Mouse (Mus musculus) hindbrain, postnatal 0 days (tissue): ENCODE measurements around the gene Capns2. TPM values are rescaled to one million over a fixed set of nuclear protein-coding genes. Genes with fewer than 3 reads are reported as not detected.

Experiments used
- ATAC-seq: fragments of 200-750 bp; cut with Nextera tagmentation; 2 replicates; pipeline ENCODE4 v1.8.0; 2017; ENCODE audit warnings: mild to moderate bottlenecking, moderate TSS enrichment, moderate library complexity
- DNase-seq: peaks from one replicate; pipeline ENCODE4 v3.0.0-alpha.2; 2015; ENCODE audit warnings: low spot score
- H3K27ac ChIP-seq: fragments of 300-500 bp; sonication (generic); 2 replicates; pipeline ENCODE4 v1.5.1; 2014; ENCODE audit warnings: mild to moderate bottlenecking
- H3K27me3 ChIP-seq: fragments of 300-500 bp; sonication (generic); 2 replicates; pipeline ENCODE4 v1.6.1; 2014; ENCODE audit warnings: low read length, mixed read lengths; ENCODE audit not compliant: insufficient read depth
- H3K36me3 ChIP-seq: fragments of 300-500 bp; sonication (generic); 2 replicates; pipeline ENCODE4 v1.6.1; 2014; ENCODE audit warnings: low read length, mixed read lengths; ENCODE audit not compliant: insufficient read depth
- H3K4me1 ChIP-seq: fragments of 300-500 bp; sonication (generic); 2 replicates; pipeline ENCODE4 v1.6.1; 2014; ENCODE audit warnings: antibody characterized with exemption, low read length, mixed read lengths; ENCODE audit not compliant: insufficient read depth
- H3K4me2 ChIP-seq: fragments of 300-500 bp; sonication (generic); 2 replicates; pipeline ENCODE4 v1.6.1; 2014; ENCODE audit warnings: low read depth, mild to moderate bottlenecking, low read length, moderate library complexity, mixed read lengths
- H3K4me3 ChIP-seq: fragments of 300-500 bp; sonication (generic); 2 replicates; pipeline ENCODE4 v1.5.1; 2014; ENCODE audit warnings: low read length
- H3K9ac ChIP-seq: fragments of 300-500 bp; sonication (generic); replicated peaks from 2 replicates; pipeline ENCODE4 v1.6.1; 2014; ENCODE audit warnings: mild to moderate bottlenecking, low read length, moderate library complexity, mixed read lengths
- H3K9me3 ChIP-seq: fragments of 300-500 bp; sonication (generic); 2 replicates; pipeline ENCODE4 v1.6.1; 2016; ENCODE audit warnings: low read length, mixed read lengths
- CTCF ChIP-seq: IDR thresholded peaks from 2 replicates; pipeline ENCODE4 v1.5.1; 2016; ENCODE audit warnings: antibody characterized with exemption, control low read depth, low read depth
- WGBS: fragments of 180-500 bp; shearing (Covaris S2); extraction: QIAGEN DNeasy Blood & Tissue Kit; methylation state at CpG from one replicate; pipeline ENCODE4 v1.1.7; 2014; 5-methylcytosine and 5-hydroxymethylcytosine counted together
- microRNA-seq, 2 experiments: library from miRNA; unstranded; fragments of <30 nt; microRNA quantifications; one replicate each; pipeline ENCODE4; 2016
- polyA plus RNA-seq: library from polyadenylated mRNA; unstranded; fragments of >200 nt; fragmentation: Nextera tagmentation; extraction: Ambion mirVana; gene quantifications from 2 replicates; pipeline ENCODE4 v1.2.1, GENCODE M21; 2015
- total RNA-seq: library from RNA; depleted of rRNA; stranded (reverse); fragments of >200 nt; gene quantifications from 2 replicates; pipeline ENCODE4 v1.2.3, GENCODE M21; 2014; rRNA removed

Gene Capns2
- total and polyA plus RNA-seq, 2 experiments from 2014 or later, result 0.68 TPM; not detected in 1

GRCm38 (mm10) chr8:92928986-92929385 lies 27.8 kb downstream of the Capns2 start:
- H3K9ac ChIP-seq, result no peak overlapping the region
- 56% methylated on average over 4 of the region's 4 CpGs for WGBS
- no peak for DNase-seq
- TF ChIP-seq CTCF, result no peak
- no peak overlapping the region for H3K27ac ChIP-seq
- peaks cover 6% of the 10 kb centered on the region; the same call in 1 of the 2 replicates for H3K9me3 ChIP-seq
- no peak overlapping the region for H3K4me2 ChIP-seq
- no peaks in the 10 kb centered on the region for H3K27me3 ChIP-seq
- H3K4me3 ChIP-seq, result no peak overlapping the region
- no peaks in the 10 kb centered on the region for H3K4me1 ChIP-seq
- no peaks in the 10 kb centered on the region for H3K36me3 ChIP-seq
- ATAC-seq, result no peak

DNA sequence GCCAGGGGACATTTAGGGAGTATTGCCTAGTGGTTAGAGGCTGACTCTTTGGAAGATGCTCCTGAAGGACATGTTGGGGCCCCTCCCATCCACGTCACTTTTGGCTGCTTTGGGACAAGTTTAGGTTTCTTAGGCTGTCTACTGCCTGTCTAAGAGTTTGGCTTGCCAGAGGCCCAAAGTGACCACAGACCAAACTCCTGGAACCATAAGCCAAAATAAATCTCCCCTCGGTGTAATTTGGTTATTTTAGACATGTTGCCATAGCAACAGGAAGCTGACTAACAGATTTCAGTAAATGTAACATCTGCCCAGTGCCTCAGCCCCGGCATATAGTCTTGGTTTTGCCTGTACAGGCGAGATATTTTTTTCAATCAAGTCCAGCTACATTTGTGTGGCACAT lies 36.8 kb downstream of the Capns2 start:
- no peaks in the 10 kb centered on the region for H3K36me3 ChIP-seq
- ATAC-seq, result no peak
- no peak overlapping the region for H3K27ac ChIP-seq
- H3K4me1 ChIP-seq, result no peaks in the 10 kb centered on the region
- no peak overlapping the region for H3K9ac ChIP-seq
- 81% methylated on average over 4 of the region's 4 CpGs for WGBS
- TF ChIP-seq CTCF, result no peak
- H3K27me3 ChIP-seq, result no peaks in the 10 kb centered on the region
- no peaks in the 10 kb centered on the region for H3K9me3 ChIP-seq
- H3K4me2 ChIP-seq, result no peak overlapping the region
- DNase-seq, result no peak
- H3K4me3 ChIP-seq, result no peak overlapping the region

DNA sequence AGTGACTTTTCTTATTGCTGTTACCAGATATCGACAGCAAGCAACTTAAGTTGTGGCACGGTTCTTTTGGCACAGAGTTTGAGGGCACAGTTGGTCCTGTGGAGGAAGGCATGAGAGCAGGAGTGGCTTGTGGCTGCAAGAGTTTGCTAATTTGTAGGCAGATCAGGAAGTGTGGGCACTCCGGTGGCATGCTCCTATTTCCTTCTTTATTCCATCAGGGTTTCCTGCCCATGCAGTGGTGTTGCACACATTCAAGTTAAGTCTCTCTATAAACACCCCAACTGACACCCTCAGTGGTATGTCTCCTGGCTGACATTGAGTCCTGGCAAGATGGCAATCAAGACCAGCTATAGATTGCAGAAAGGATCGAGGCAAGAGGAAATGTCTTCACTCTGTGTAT lies 47.9 kb downstream of the Capns2 start:
- Histone ChIP-seq H3K9me3 (no peaks in the 10 kb centered on the region), H3K9ac (no peak overlapping the region), H3K4me3 (no peak overlapping the region), H3K27me3 (no peaks in the 10 kb centered on the region), H3K4me1 (no peaks in the 10 kb centered on the region), H3K4me2 (no peak overlapping the region), H3K36me3 (no peaks in the 10 kb centered on the region), H3K27ac (no peak overlapping the region)
- TF ChIP-seq CTCF, result no peak
- ATAC-seq, result no peak
- no peak for DNase-seq
- 90% methylated on average over 4 of the region's 4 CpGs for WGBS

DNA sequence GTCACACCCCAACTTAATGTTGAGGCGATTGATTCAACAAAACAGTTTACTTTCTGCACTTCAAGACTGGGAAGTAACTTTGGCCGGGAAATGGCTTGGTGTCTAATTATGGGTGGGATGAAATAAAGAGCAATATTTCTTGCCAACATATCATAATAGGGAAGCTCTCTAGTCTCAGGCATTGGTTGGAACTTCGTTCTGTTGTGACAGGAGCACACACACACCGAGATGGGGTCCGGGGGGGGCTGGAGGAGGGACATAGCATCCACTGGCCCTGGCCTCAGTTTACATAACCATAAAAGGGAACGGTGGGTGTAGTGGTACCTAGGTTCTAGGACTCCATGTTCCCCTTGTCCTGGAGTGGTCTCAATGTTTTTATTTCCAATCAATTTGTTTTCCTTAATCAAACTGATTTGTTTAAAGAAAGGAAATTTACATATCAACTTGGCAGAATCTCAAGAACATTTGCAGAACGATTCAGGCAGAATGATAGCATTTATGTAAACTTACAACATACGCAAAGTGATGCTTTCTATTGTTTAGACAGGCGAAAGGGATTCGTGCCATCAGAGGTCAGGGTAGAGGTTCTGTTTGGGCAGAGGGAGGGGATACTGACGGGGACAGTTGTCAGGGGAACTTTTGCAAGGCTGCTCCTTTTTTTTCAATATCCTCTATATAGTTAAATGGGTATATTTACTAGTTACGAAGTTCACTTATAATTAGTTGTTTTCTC lies 49.6 kb downstream of the Capns2 start:
- Histone ChIP-seq H3K27me3 (no peaks in the 10 kb centered on the region), H3K9ac (no peak overlapping the region), H3K4me3 (no peak overlapping the region), H3K4me1 (no peaks in the 10 kb centered on the region), H3K9me3 (no peaks in the 10 kb centered on the region), H3K4me2 (no peak overlapping the region), H3K36me3 (no peaks in the 10 kb centered on the region), H3K27ac (no peak overlapping the region)
- DNase-seq, result no peak
- ATAC-seq, result no peak
- no peak for TF ChIP-seq CTCF
- 76% methylated on average over 12 of the region's 12 CpGs for WGBS

Small RNA genes lying within 50 kb of the gene (microRNA-seq; reads per million reads assigned to microRNA genes)
- 0 reads per million in 2 experiments for gene Gm22151

Other genes with a start within 250 kb of the Capns2 start
- 0.18 and 0.99 TPM in 2 replicates for gene Irx6, start 227.1 kb upstream of the Capns2 start, total RNA-seq
- 0.79 and 0.83 TPM in 2 replicates for gene Irx6, start 227.1 kb upstream of the Capns2 start, polyA plus RNA-seq
- 12.7 and 16.9 TPM in 2 replicates for gene Mmp2, start 74.1 kb upstream of the Capns2 start, total RNA-seq
- gene Mmp2, start 74.1 kb upstream of the Capns2 start, polyA plus RNA-seq, result 13.0 and 16.1 TPM in 2 replicates
- 6.2 and 10.9 TPM in 2 replicates for gene Lpcat2, start 46.1 kb upstream of the Capns2 start, total RNA-seq
- gene Lpcat2, start 46.1 kb upstream of the Capns2 start, polyA plus RNA-seq, result 12.7 and 12.8 TPM in 2 replicates
- gene Slc6a2, start 58.7 kb downstream of the Capns2 start, total RNA-seq, result 7.9 and 10.6 TPM in 2 replicates
- 5.9 and 6.6 TPM in 2 replicates for gene Slc6a2, start 58.7 kb downstream of the Capns2 start, polyA plus RNA-seq
- gene Ces1a, start 146.8 kb downstream of the Capns2 start, total RNA-seq, result not detected in 2 replicates
- gene Ces1a, start 146.8 kb downstream of the Capns2 start, polyA plus RNA-seq, result not detected in 2 replicates
- not detected in 2 replicates for gene Ces1b, start 178.6 kb downstream of the Capns2 start, total RNA-seq
- gene Ces1b, start 178.6 kb downstream of the Capns2 start, polyA plus RNA-seq, result not detected in 2 replicates
- not detected in 2 replicates for gene Ces1c, start 229.9 kb downstream of the Capns2 start, total RNA-seq
- gene Ces1c, start 229.9 kb downstream of the Capns2 start, polyA plus RNA-seq, result not detected in 2 replicates